Mouse (Mus musculus) lung, postnatal 0 days (tissue): ENCODE measurements around the gene Mkrn3.

ENCODE experiments used
- CTCF ChIP-seq: IDR thresholded peaks from 2 replicates; pipeline ENCODE4 v1.5.1; 2016; ENCODE audit warnings: antibody characterized with exemption, mild to moderate bottlenecking
- EP300 ChIP-seq: IDR thresholded peaks from 2 replicates; pipeline ENCODE4 v1.6.1; 2016; ENCODE audit warnings: antibody characterized with exemption, mild to moderate bottlenecking, control low read depth

DNA sequence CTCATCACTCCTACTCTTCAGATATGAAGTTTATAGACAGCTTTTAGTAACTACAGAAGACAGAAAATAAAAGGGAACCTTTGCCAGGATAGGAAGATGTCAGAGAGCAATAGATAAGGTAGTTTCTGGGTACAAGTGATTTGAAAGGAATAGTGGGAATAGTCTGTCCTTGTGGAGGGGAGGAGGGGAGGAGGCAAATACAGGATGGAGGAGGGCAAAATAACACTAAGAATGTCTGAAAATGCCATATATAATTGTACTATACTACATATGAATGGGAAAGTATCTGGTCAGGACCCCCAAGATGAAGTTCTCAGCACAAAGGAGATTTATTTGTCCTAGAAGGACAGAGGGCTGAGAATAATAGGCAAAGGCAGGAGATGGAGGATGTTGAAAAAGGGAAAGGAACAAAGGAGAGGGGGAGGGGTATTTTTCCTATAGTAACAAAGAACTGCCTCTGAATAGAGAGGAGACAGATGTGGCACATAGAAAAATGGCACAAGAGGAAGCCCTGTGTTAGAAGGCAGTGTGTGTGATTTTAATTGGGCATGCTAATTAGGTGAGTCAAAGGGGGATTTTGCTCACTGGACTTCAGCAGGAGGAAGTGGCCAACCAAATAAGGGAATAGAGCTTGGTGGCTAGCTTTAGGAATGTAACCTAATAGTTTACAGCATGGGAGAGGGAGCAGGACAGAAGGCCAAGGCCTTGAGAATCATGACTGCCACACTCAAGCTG lies 25.7 kb upstream of the Mkrn3 start:
- no peak for TF ChIP-seq EP300
- no peak for TF ChIP-seq CTCF
